Mouse (Mus musculus) kidney, adult 9 months (tissue): ENCODE measurements around the gene 1700016K19Rik.

Experiments
- DNase-seq: peaks from one replicate; pipeline ENCODE4 v3.0.0; 2022

1700016K19Rik gene

GRCm38 (mm10) chr11:75999440-76000155, at the start of gene 1700016K19Rik:
Gene 1700016K19Rik, plus strand, starts transcription at chr11:75999912.
- peak; percentile 92 for DNase-seq

GRCm38 (mm10) chr11:75950459-75950858, 49.3 kb upstream of the 1700016K19Rik start:
- DNase-seq = no peak

- DNase-seq = no peak
Observed at GRCm38 (mm10) chr11:75951895-75952294, 47.8 kb upstream of the 1700016K19Rik start.

GRCm38 (mm10) chr11:75954896-75955295, 44.8 kb upstream of the 1700016K19Rik start:
- no peak for DNase-seq

GRCm38 (mm10) chr11:75956651-75957050, 43.1 kb upstream of the 1700016K19Rik start:
- DNase-seq = no peak

- DNase-seq = no peak
Observed at GRCm38 (mm10) chr11:75957124-75957832, 42.4 kb upstream of the 1700016K19Rik start.

GRCm38 (mm10) chr11:75961782-75962181, 37.9 kb upstream of the 1700016K19Rik start:
- DNase-seq = no peak

GRCm38 (mm10) chr11:75963730-75964475, 35.8 kb upstream of the 1700016K19Rik start:
- no peak for DNase-seq

GRCm38 (mm10) chr11:75964476-75964730, 35.3 kb upstream of the 1700016K19Rik start:
- DNase-seq = no peak

GRCm38 (mm10) chr11:75965674-75966400, 33.9 kb upstream of the 1700016K19Rik start:
- DNase-seq = no peak

GRCm38 (mm10) chr11:75966401-75967372, 33.0 kb upstream of the 1700016K19Rik start:
- peak; percentile 91 for DNase-seq

GRCm38 (mm10) chr11:75968761-75969160, 31.0 kb upstream of the 1700016K19Rik start:
- DNase-seq = peak; percentile 58

GRCm38 (mm10) chr11:75970629-75971028, 29.1 kb upstream of the 1700016K19Rik start:
- no peak for DNase-seq

- no peak for DNase-seq
Observed at GRCm38 (mm10) chr11:75972188-75972587, 27.5 kb upstream of the 1700016K19Rik start.

GRCm38 (mm10) chr11:75972916-75973567, 26.7 kb upstream of the 1700016K19Rik start:
- DNase-seq = no peak

GRCm38 (mm10) chr11:75973988-75974387, 25.7 kb upstream of the 1700016K19Rik start:
- peak; percentile 24 for DNase-seq

GRCm38 (mm10) chr11:75976748-75977147, 23.0 kb upstream of the 1700016K19Rik start:
- DNase-seq = peak; percentile 56

GRCm38 (mm10) chr11:75978051-75978450, 21.7 kb upstream of the 1700016K19Rik start:
- no peak for DNase-seq

GRCm38 (mm10) chr11:75980413-75980812, 19.3 kb upstream of the 1700016K19Rik start:
- DNase-seq = no peak

GRCm38 (mm10) chr11:75983194-75983593, 16.5 kb upstream of the 1700016K19Rik start:
- DNase-seq = no peak

GRCm38 (mm10) chr11:75984581-75984980, 15.1 kb upstream of the 1700016K19Rik start:
- no peak for DNase-seq
